Mouse (Mus musculus): ENCODE measurements around the gene Cdc25a.

DNA sequence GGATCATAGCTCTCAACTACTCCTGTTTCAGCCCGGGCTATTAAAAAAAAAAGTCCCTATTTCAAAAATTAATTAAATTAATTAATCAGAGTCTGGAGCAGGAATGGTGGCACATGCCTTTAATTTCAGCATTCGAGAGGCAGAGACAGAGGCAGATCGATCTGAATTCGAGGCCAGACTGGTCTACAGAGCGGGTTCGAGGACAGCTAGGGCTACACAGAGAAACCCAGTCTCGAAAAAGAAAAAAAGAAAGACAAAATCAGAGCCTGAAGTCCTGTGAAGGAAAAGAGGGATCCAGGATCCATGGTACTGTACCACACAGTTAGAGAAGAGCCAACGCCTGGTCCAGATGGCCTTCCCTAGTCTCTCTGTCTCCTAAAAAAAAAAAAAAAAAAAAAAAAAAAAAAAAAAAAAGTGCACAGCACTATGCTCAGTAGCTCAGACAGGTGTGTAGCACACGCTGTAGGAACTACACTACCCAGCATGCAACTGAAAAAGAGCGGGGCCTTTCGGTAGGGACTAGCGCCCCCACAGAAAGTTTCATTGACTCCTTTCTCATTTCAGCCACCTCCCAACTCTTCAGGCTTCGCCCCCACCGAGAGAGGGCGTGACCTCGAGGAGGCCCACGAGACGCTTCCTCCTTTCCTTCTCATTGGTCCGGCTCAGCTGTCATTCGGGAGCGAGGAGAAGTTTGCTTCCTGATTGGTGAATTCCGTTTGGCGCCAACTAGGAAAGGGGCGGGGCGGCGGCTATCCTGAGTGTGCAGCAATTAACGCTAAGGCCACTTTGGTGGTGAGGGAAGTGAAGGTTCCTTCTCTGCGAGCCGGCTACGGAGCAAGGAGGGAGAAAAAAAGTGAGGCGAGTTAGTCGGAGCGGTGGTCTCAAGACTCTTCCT is at the start of gene Cdc25a:
- TF ChIP-seq CTCF (IDR thresholded peaks at IDR 0.05; ENCODE audit: extremely low read depth, insufficient read length, insufficient replicate concordance, low read depth, low read length) (peak; percentile 49; the same call in 1 of the 2 replicates), POLR2A (IDR thresholded peaks at IDR 0.05; ENCODE audit: low read depth, low read length) (peak; percentile 67; the same call in 1 of the 2 replicates)

All from small intestine, adult 2 months (tissue).